22 mouse cellular contexts compared by ENCODE assay signal in genomic region chr6:112684065-112684464, GRCm38 (mm10). TPM values are rescaled to one million over a fixed set of nuclear protein-coding genes. Genes with fewer than 3 reads are reported as not detected.
DNase-seq lines count a peak whose midpoint lies in the region; ATAC-seq lines count a peak whose summit lies in the region.
"Had no signal": no experiment of that assay in that cellular context is flagged by ENCODE, and none has a peak within 500 bp of the region (broad histone marks: within the 10 kb centered on the region; RNA-seq: fewer than 3 reads in every experiment).

No protein-coding gene starts in this region.

- no peaks in the 10 kb centered on the region for H3K27me3 ChIP-seq in liver, embryonic 16.5 days (ENCODE audit: control insufficient read depth, insufficient read depth, low read depth, low read length)
- H3K27me3 ChIP-seq: CH12.LX; forebrain, embryonic 13.5 days; hindbrain, embryonic 13.5 days had no signal

- H3K36me3 ChIP-seq in liver, embryonic 16.5 days (ENCODE audit: control insufficient read depth, insufficient read depth): peaks cover 3% of the 10 kb centered on the region; the same call in 1 of the 2 replicates
- H3K36me3 ChIP-seq: hindbrain, embryonic 13.5 days had no signal

- no peak overlapping the region for H3K4me3 ChIP-seq in liver, embryonic 16.5 days (ENCODE audit: low read depth, low read length)
- H3K4me3 ChIP-seq: embryonic facial prominence, embryonic 10.5 days; forebrain, embryonic 13.5 days; hindbrain, embryonic 13.5 days; limb, embryonic 10.5 days had no signal

- peak; percentile 93 for ATAC-seq in liver, embryonic 16.5 days (ENCODE audit: low read depth)
- ATAC-seq: forebrain, embryonic 13.5 days had no signal

- no peak overlapping the region for H3K4me2 ChIP-seq in liver, embryonic 16.5 days (ENCODE audit: low read depth, low read length)
- H3K4me2 ChIP-seq: forebrain, embryonic 13.5 days; hindbrain, embryonic 13.5 days had no signal

- no peaks in the 10 kb centered on the region for H3K9me3 ChIP-seq in liver, embryonic 16.5 days (replicated peaks; ENCODE audit: control insufficient read depth, low read length)
- H3K9me3 ChIP-seq: embryonic facial prominence, embryonic 10.5 days; forebrain, embryonic 13.5 days; hindbrain, embryonic 13.5 days; limb, embryonic 10.5 days had no signal

- peak overlapping the region; percentile 36 for H3K27ac ChIP-seq in liver, embryonic 16.5 days (ENCODE audit: low read length)
- H3K27ac ChIP-seq: embryonic facial prominence, embryonic 10.5 days; forebrain, embryonic 13.5 days; hindbrain, embryonic 13.5 days; limb, embryonic 10.5 days had no signal

- WGBS in liver, embryonic 16.5 days (ENCODE audit: insufficient replicate concordance): 72% methylated on average over 2 of the region's 2 CpGs

- peaks cover 6% of the 10 kb centered on the region; the same call in 1 of the 2 replicates for H3K4me1 ChIP-seq in liver, embryonic 16.5 days (ENCODE audit: control insufficient read depth, low read depth, low read length)
- H3K4me1 ChIP-seq: embryonic facial prominence, embryonic 10.5 days; forebrain, embryonic 13.5 days; hindbrain, embryonic 13.5 days; limb, embryonic 10.5 days had no signal

- DNase-seq in 416B (ENCODE audit: low read depth) (peak; percentile 45), MN1 (ENCODE audit: low spot score) (peak; percentile 7), liver (peak; percentile 37)
- DNase-seq in layer of hippocampus, adult 18-20 months (ENCODE audit: low spot score in 2 of 2): no peak
- no peak for DNase-seq in spleen, postnatal 36 days (ENCODE audit: low spot score in 2 of 2)
- no peak for DNase-seq in cerebellum, adult 9-11 months
- DNase-seq: adrenal gland, postnatal 25 days; cerebellum, adult 18-20 months; gastrocnemius, postnatal 36 days; heart, postnatal 14 days; kidney, adult 8-10 months; kidney, postnatal 25 days; layer of hippocampus, adult 9-11 months; lung, adult 2 months; lung, postnatal 36 days; right cerebral cortex, postnatal 25 days had no signal

- H3K9ac ChIP-seq in liver, embryonic 16.5 days (ENCODE audit: low read depth, low read length): no peak overlapping the region
- H3K9ac ChIP-seq: forebrain, embryonic 13.5 days; hindbrain, embryonic 13.5 days had no signal

RNA-seq across cellular contexts. Expression of gene Rad18, which starts 12.4 kb away (rescaled TPM):
- 22.6 and 24.4 TPM in 2 replicates for polyA plus RNA-seq in liver, embryonic 16.5 days (2015; fragmentation: Nextera tagmentation; extraction: Ambion mirVana)
- total RNA-seq in layer of hippocampus, adult 18-20 months (2021): 1 to 10 TPM; 7.3 to 8.4 TPM

Comparison
In these comparisons a context has a peak if more than half of its experiments do, and no peak if none do; other contexts are left out.
1. DNase-seq: peak in 416B (single experiment), MN1 (single experiment) and liver (single experiment); none in layer of hippocampus, adult 18-20 months (0 of 2), spleen, postnatal 36 days (0 of 2) and cerebellum, adult 9-11 months (single experiment).